Mouse (Mus musculus) forebrain, embryonic 11.5 days (tissue): ENCODE measurements at regions not wholly inside any gene's neighbourhood (a gene's known extent, or its start where the extent isn't known, plus 50 kb on each side); places are given as distances from the start of the nearest gene placed in this dataset.

Experiments used
- ATAC-seq: fragments of 200-750 bp; cut with Nextera tagmentation; replicated peaks from 2 replicates; pipeline ENCODE4 v1.8.0; 2017; ENCODE audit warnings: moderate TSS enrichment; ENCODE audit not compliant: low FRiP score
- DNase-seq: peaks from one replicate; pipeline ENCODE4 v3.0.0-alpha.2; 2017; ENCODE audit warnings: low spot score
- H3K27ac ChIP-seq: fragments of 300-500 bp; sonication (generic); 2 replicates; pipeline ENCODE4 v1.5.1; 2014; ENCODE audit warnings: low read depth, low read length
- H3K27me3 ChIP-seq: fragments of 300-500 bp; sonication (generic); 2 replicates; pipeline ENCODE4 v1.6.1; 2014; ENCODE audit warnings: mild to moderate bottlenecking, low read length, mixed read lengths; ENCODE audit not compliant: control insufficient read depth, insufficient read depth
- H3K36me3 ChIP-seq: fragments of 300-500 bp; sonication (generic); 2 replicates; pipeline ENCODE4 v1.6.1; 2014; ENCODE audit warnings: mild to moderate bottlenecking, low read length, moderate library complexity, mixed read lengths; ENCODE audit not compliant: control insufficient read depth, insufficient read depth
- H3K4me1 ChIP-seq: fragments of 300-500 bp; sonication (generic); replicated peaks from 2 replicates; pipeline ENCODE4 v1.6.1; 2014; ENCODE audit warnings: low read length, mixed read lengths; ENCODE audit not compliant: control insufficient read depth, insufficient read depth
- H3K4me2 ChIP-seq: fragments of 300-500 bp; sonication (generic); 2 replicates; pipeline ENCODE4 v1.6.1; 2014; ENCODE audit warnings: low read depth, mild to moderate bottlenecking, low read length, moderate library complexity, mixed read lengths; ENCODE audit not compliant: severe bottlenecking
- H3K4me3 ChIP-seq: fragments of 300-500 bp; sonication (generic); 2 replicates; pipeline ENCODE4 v1.5.1; 2014; ENCODE audit warnings: low read depth, low read length
- H3K9ac ChIP-seq: fragments of 300-500 bp; sonication (generic); 2 replicates; pipeline ENCODE4 v1.6.1; 2014; ENCODE audit warnings: low read length
- H3K9me3 ChIP-seq: fragments of 300-500 bp; sonication (generic); 2 replicates; pipeline ENCODE4 v1.6.1; 2016; ENCODE audit warnings: low read length, mixed read lengths; ENCODE audit not compliant: control insufficient read depth
- WGBS: fragments of 180-500 bp; shearing (Covaris S2); extraction: QIAGEN DNeasy Blood & Tissue Kit; methylation state at CpG from one replicate; pipeline ENCODE4 v1.1.7; 2014; 5-methylcytosine and 5-hydroxymethylcytosine counted together

DNA sequence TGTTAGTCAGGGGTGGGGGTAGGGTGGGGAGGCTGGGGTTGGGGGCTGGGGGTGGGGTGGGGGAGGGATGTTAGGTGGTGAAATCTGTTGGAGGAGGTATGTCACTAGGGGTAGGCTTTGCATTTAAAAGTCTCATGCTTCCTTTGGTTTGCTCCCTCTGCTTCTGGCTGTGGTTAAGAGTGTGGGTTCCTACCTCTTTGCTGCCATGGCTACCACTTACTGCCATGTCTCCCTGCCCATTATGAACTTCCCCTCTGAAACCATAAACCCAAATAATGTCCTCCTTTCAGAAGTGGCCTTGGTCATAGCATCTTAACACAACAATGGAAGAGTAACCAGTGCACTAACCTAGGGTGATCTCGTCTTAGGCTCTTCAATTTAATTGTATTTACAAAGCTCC lies 256.8 kb downstream of the Maf start:
- no peak for ATAC-seq
- Histone ChIP-seq H3K27me3 (no peaks in the 10 kb centered on the region), H3K4me2 (no peak overlapping the region), H3K4me3 (no peak overlapping the region), H3K36me3 (no peaks in the 10 kb centered on the region), H3K27ac (no peak overlapping the region), H3K4me1 (0 out of 2 replicates have a peak, but pooled peaks cover 3% of the 10 kb centered on the region), H3K9me3 (no peaks in the 10 kb centered on the region), H3K9ac (no peak overlapping the region)
- DNase-seq = no peak
- WGBS = 57% methylated on average over 1 of the region's 1 CpGs

DNA sequence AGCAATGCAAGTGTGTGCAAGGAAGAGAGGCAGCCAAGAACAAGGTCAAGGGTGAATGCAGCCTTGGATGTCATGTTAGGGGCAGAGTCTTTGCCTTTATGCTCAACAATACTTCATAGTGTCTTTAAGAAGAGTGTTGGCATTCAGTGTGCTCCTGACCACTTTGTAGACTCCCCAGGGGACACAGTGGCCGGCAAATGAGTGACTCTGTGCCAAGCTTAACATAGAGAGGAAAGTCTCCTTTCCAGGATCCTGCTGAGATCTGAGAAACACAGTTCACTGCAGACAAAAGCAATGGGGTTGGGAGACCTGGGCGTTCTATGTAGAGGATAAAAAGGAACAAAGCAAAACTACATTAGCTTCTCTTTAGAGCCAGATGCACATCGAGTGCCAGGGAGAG lies 259.2 kb downstream of the Maf start:
- no peak overlapping the region for H3K9ac ChIP-seq
- no peak overlapping the region for H3K4me3 ChIP-seq
- DNase-seq (no peak), ATAC-seq (no peak)
- no peaks in the 10 kb centered on the region for H3K36me3 ChIP-seq
- WGBS = 45% methylated on average over 3 of the region's 3 CpGs
- H3K4me1 ChIP-seq = 0 out of 2 replicates have a peak, but pooled peaks cover 2% of the 10 kb centered on the region
- H3K27ac ChIP-seq = no peak overlapping the region
- H3K27me3 ChIP-seq = no peaks in the 10 kb centered on the region
- no peaks in the 10 kb centered on the region for H3K9me3 ChIP-seq
- H3K4me2 ChIP-seq = no peak overlapping the region

GRCm38 (mm10) chr8:115444519-115444918 lies 263.1 kb downstream of the Maf start:
- no peak for ATAC-seq
- no peaks in the 10 kb centered on the region for H3K36me3 ChIP-seq
- H3K4me3 ChIP-seq = no peak overlapping the region
- WGBS = 95% methylated on average over 5 of the region's 5 CpGs
- no peak for DNase-seq
- no peak overlapping the region for H3K9ac ChIP-seq
- H3K4me1 ChIP-seq = no peaks in the 10 kb centered on the region
- no peaks in the 10 kb centered on the region for H3K9me3 ChIP-seq
- H3K27me3 ChIP-seq = no peaks in the 10 kb centered on the region
- H3K27ac ChIP-seq = no peak overlapping the region
- H3K4me2 ChIP-seq = no peak overlapping the region

- 67% methylated on average over 6 of the region's 6 CpGs for WGBS
- ATAC-seq (no peak), DNase-seq (no peak)
- no peaks in the 10 kb centered on the region for H3K9me3 ChIP-seq
- H3K4me2 ChIP-seq = no peak overlapping the region
- H3K9ac ChIP-seq = no peak overlapping the region
- H3K27me3 ChIP-seq = no peaks in the 10 kb centered on the region
- no peak overlapping the region for H3K4me3 ChIP-seq
- H3K4me1 ChIP-seq = no peaks in the 10 kb centered on the region
- no peak overlapping the region for H3K27ac ChIP-seq
- no peaks in the 10 kb centered on the region for H3K36me3 ChIP-seq
These were observed 265.5 kb downstream of the Maf start for GRCm38 (mm10) chr8:115441943-115442550.

- Histone ChIP-seq H3K9me3 (no peaks in the 10 kb centered on the region), H3K36me3 (no peaks in the 10 kb centered on the region), H3K9ac (no peak overlapping the region), H3K4me1 (no peaks in the 10 kb centered on the region), H3K4me2 (no peak overlapping the region), H3K4me3 (no peak overlapping the region), H3K27ac (no peak overlapping the region), H3K27me3 (no peaks in the 10 kb centered on the region)
- DNase-seq (no peak), ATAC-seq (no peak)
- WGBS = 80% methylated on average over 6 of the region's 6 CpGs
These were observed 266.3 kb downstream of the Maf start for GRCm38 (mm10) chr8:115441323-115441722.

- no peak overlapping the region for H3K27ac ChIP-seq
These were observed 267.4 kb downstream of the Maf start for GRCm38 (mm10) chr8:115440151-115440550.

GRCm38 (mm10) chr8:115439512-115439911 lies 268.1 kb downstream of the Maf start:
- ATAC-seq (no peak), DNase-seq (no peak)
- H3K27me3 ChIP-seq = no peaks in the 10 kb centered on the region
- no peak overlapping the region for H3K4me2 ChIP-seq
- H3K9me3 ChIP-seq = no peaks in the 10 kb centered on the region
- WGBS = 82% methylated on average over 5 of the region's 5 CpGs
- H3K9ac ChIP-seq = no peak overlapping the region
- no peak overlapping the region for H3K27ac ChIP-seq
- H3K4me3 ChIP-seq = no peak overlapping the region
- H3K4me1 ChIP-seq = no peaks in the 10 kb centered on the region
- no peaks in the 10 kb centered on the region for H3K36me3 ChIP-seq

More at GRCm38 (mm10) chr8:115440151-115440550, 267.4 kb downstream of the Maf start:
- H3K4me3 ChIP-seq = no peak overlapping the region
- ATAC-seq (no peak), DNase-seq (no peak)
- H3K4me2 ChIP-seq = no peak overlapping the region
- no peaks in the 10 kb centered on the region for H3K9me3 ChIP-seq
- no peaks in the 10 kb centered on the region for H3K36me3 ChIP-seq
- no peaks in the 10 kb centered on the region for H3K27me3 ChIP-seq
- no peak overlapping the region for H3K9ac ChIP-seq
- 73% methylated on average over 3 of the region's 3 CpGs for WGBS
- no peaks in the 10 kb centered on the region for H3K4me1 ChIP-seq

- ATAC-seq = no peak
These were observed 269.6 kb downstream of the Maf start for GRCm38 (mm10) chr8:115437956-115438355.

GRCm38 (mm10) chr8:115436356-115436721 lies 271.3 kb downstream of the Maf start:
- 93% methylated on average over 4 of the region's 4 CpGs for WGBS
- Histone ChIP-seq H3K27ac (no peak overlapping the region), H3K36me3 (no peaks in the 10 kb centered on the region), H3K4me2 (no peak overlapping the region), H3K27me3 (no peaks in the 10 kb centered on the region), H3K4me3 (no peak overlapping the region), H3K9ac (no peak overlapping the region), H3K4me1 (no peaks in the 10 kb centered on the region), H3K9me3 (no peaks in the 10 kb centered on the region)
- DNase-seq = no peak
- no peak for ATAC-seq

More at GRCm38 (mm10) chr8:115437956-115438355, 269.6 kb downstream of the Maf start:
- Histone ChIP-seq H3K4me3 (no peak overlapping the region), H3K9me3 (no peaks in the 10 kb centered on the region), H3K4me2 (no peak overlapping the region), H3K27ac (no peak overlapping the region), H3K4me1 (no peaks in the 10 kb centered on the region), H3K9ac (no peak overlapping the region), H3K36me3 (no peaks in the 10 kb centered on the region), H3K27me3 (no peaks in the 10 kb centered on the region)
- WGBS = 91% methylated on average over 9 of the region's 9 CpGs
- no peak for DNase-seq
